Mouse (Mus musculus) left cerebral cortex, postnatal 10 days (tissue): ENCODE data around the gene Hspb9. TPM values are rescaled to one million over a fixed set of nuclear protein-coding genes. Genes with fewer than 3 reads are reported as not detected.
A peak's percentile ranks its signal among the peaks of the same experiment; 100 is the strongest.

Experiments used
- DNase-seq, 2 experiments: peaks; one replicate each; pipeline ENCODE4 v3.0.0; 2021 to 2022; ENCODE audit warnings: low spot score in 2 of 2, mixed read lengths in 1 of 2; ENCODE audit errors: extremely low spot score in 1 of 2
- intact Hi-C: fragments of 180-260 bp; cut with DNase I; formaldehyde crosslinking; loops from one replicate; pipeline ENCODE4 v1.15.1; 2025
- total RNA-seq, 2 experiments: library from RNA; stranded (reverse); gene quantifications; 2 replicates each; pipeline ENCODE4 v1.2.3; 2021

Gene Hspb9
- total RNA-seq, 2 experiments from 2014 or later, result not detected

- no peak for DNase-seq
- intact Hi-C loops, result no loop called here
Measured at GRCm38 (mm10) chr11:100721776-100722492, 8.3 kb downstream of the Hspb9 start.

- no peak for DNase-seq
- intact Hi-C loops, result no loop called here
Measured at GRCm38 (mm10) chr11:100722493-100723028, 8.9 kb downstream of the Hspb9 start.

- intact Hi-C loops, result no loop called here
- no peak for DNase-seq
Measured at GRCm38 (mm10) chr11:100724919-100725512, 11.4 kb downstream of the Hspb9 start.

- intact Hi-C loops, result no loop called here
- no peak for DNase-seq
Measured at GRCm38 (mm10) chr11:100727201-100727600, 13.6 kb downstream of the Hspb9 start.

- intact Hi-C loops, result no loop called here
- DNase-seq, result no peak
Measured at GRCm38 (mm10) chr11:100728601-100729000, 15.0 kb downstream of the Hspb9 start.

- no peak for DNase-seq
- intact Hi-C loops, result no loop called here
Measured at GRCm38 (mm10) chr11:100729976-100730375, 16.3 kb downstream of the Hspb9 start.

GRCm38 (mm10) chr11:100730477-100731205 is 17.0 kb downstream of the Hspb9 start:
- DNase-seq, result no peak
- intact Hi-C loops, result no loop called here

GRCm38 (mm10) chr11:100735134-100735865 is 21.6 kb downstream of the Hspb9 start:
- intact Hi-C loops, result no loop called here
- no peak for DNase-seq

GRCm38 (mm10) chr11:100735954-100736745 is 22.5 kb downstream of the Hspb9 start:
- no peak for DNase-seq
- intact Hi-C loops, result no loop called here

- intact Hi-C loops, result no loop called here
- no peak for DNase-seq
Measured at GRCm38 (mm10) chr11:100736746-100737080, 23.1 kb downstream of the Hspb9 start.

GRCm38 (mm10) chr11:100737105-100737733 is 23.6 kb downstream of the Hspb9 start:
- intact Hi-C loops, result no loop called here
- DNase-seq, result no peak

GRCm38 (mm10) chr11:100738066-100738604 is 24.5 kb downstream of the Hspb9 start, which contains the start of gene Rab5c:
Gene Rab5c (minus strand): TSS chr11:100738215.
- intact Hi-C loops, result no loop called here
- DNase-seq, result peak; percentile 99

GRCm38 (mm10) chr11:100738749-100739148 is 25.1 kb downstream of the Hspb9 start:
- intact Hi-C loops, result no loop called here
- DNase-seq, result no peak

- intact Hi-C loops, result no loop called here
- peak in 1 of 2 experiments; percentile 56 for DNase-seq
Measured at GRCm38 (mm10) chr11:100741348-100741747, 27.7 kb downstream of the Hspb9 start.

- intact Hi-C loops, result no loop called here
- no peak for DNase-seq
Measured at GRCm38 (mm10) chr11:100745085-100745484, 31.4 kb downstream of the Hspb9 start.

GRCm38 (mm10) chr11:100746546-100746945 is 32.9 kb downstream of the Hspb9 start:
- DNase-seq, result no peak
- intact Hi-C loops, result no loop called here

GRCm38 (mm10) chr11:100747114-100747513 is 33.5 kb downstream of the Hspb9 start:
- DNase-seq, result no peak
- intact Hi-C loops, result no loop called here

GRCm38 (mm10) chr11:100748620-100749019 is 35.0 kb downstream of the Hspb9 start:
- no peak for DNase-seq
- intact Hi-C loops, result no loop called here
